Mouse (Mus musculus) heart, postnatal 14 days (tissue): ENCODE data around the gene Gsto1. TPM values are rescaled to one million over a fixed set of nuclear protein-coding genes. Genes with fewer than 3 reads are reported as not detected.

Source experiments
- DNase-seq, 2 experiments: peaks; one replicate each; pipeline ENCODE4 v3.0.0; 2021 to 2022
- intact Hi-C: fragments of 180-260 bp; cut with DNase I; formaldehyde crosslinking; loops from one replicate; pipeline ENCODE4 v1.15.1; 2025
- total RNA-seq, 2 experiments: library from RNA; stranded (reverse); gene quantifications; 2 replicates each; pipeline ENCODE4 v1.2.3; 2021

Gsto1 gene
- total RNA-seq, 2 experiments from 2014 or later = 133 to 134 TPM

GRCm38 (mm10) chr19:47914191-47914590 is 59.4 kb downstream of the Gsto1 start:
- no peak for DNase-seq
- intact Hi-C loops = no loop called here

Other genes with a start within 250 kb of the Gsto1 start
- under 1 TPM; 0.10 to 0.14 TPM for gene Col17a1, start 162.9 kb upstream of the Gsto1 start, total RNA-seq
- gene Sfr1, start 123.3 kb upstream of the Gsto1 start, total RNA-seq = 10 to 100 TPM; 60.7 to 66.1 TPM
- gene Gsto2, start 10.6 kb downstream of the Gsto1 start, total RNA-seq = 1 to 10 TPM; 1.6 to 1.7 TPM
- under 1 TPM in 1 of 2 experiments, not detected in 1; 0.81 TPM for gene Cfap43, start 64.3 kb downstream of the Gsto1 start, total RNA-seq
- gene Itprip, start 64.3 kb downstream of the Gsto1 start, total RNA-seq = 1 to 10 TPM; 8.0 to 8.1 TPM
- 1 to 10 TPM; 1.3 to 2.1 TPM for gene Cfap58, start 82.7 kb downstream of the Gsto1 start, total RNA-seq